Mouse (Mus musculus): ENCODE results near the gene Igsf21.

DNA sequence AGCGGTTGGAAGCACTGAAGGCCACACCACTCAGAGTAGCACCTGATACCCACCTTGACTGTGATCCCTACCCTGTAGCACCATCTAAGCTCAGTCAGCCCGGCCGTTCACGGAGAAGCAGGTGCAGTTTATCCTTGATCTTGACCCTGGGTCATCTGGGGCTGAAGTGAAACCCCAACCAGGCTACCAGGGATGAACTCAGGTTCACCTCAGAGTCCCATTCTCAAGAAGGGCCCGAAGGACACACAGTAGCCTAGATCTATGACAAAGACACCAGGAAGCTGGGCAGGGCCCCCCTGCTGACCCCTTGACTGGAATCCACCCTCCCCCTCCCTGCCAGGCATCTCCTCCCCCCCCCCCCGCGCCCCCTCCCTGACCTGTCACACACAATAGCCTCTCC, 18.7 kb downstream of the Igsf21 start:
- no peak for TF ChIP-seq CTCF (IDR thresholded peaks at IDR 0.05; ENCODE audit: low read depth, low read length)
- no peak for TF ChIP-seq POLR2A (IDR thresholded peaks at IDR 0.05; ENCODE audit: extremely low read depth, insufficient read depth, low read length)
